Mouse (Mus musculus) heart, embryonic 10.5 days (tissue): ENCODE results near the gene Vdac1. TPM values are rescaled to one million over a fixed set of nuclear protein-coding genes. Genes with fewer than 3 reads are reported as not detected.

Experiments
- DNase-seq: peaks from one replicate; pipeline ENCODE4 v3.0.0-alpha.2; 2017; ENCODE audit warnings: low spot score
- H3K27ac ChIP-seq: fragments of 300-500 bp; sonication (generic); 2 replicates; pipeline ENCODE4 v1.5.1; 2016; ENCODE audit warnings: mild to moderate bottlenecking
- H3K27me3 ChIP-seq: fragments of 300-500 bp; sonication (generic); 2 replicates; pipeline ENCODE4 v1.6.1; 2016; ENCODE audit warnings: mild to moderate bottlenecking; ENCODE audit not compliant: poor library complexity, insufficient read depth, severe bottlenecking
- H3K36me3 ChIP-seq: fragments of 300-500 bp; sonication (generic); 2 replicates; pipeline ENCODE4 v1.6.1; 2016; ENCODE audit warnings: mild to moderate bottlenecking, moderate library complexity
- H3K4me1 ChIP-seq: fragments of 300-500 bp; sonication (generic); 2 replicates; pipeline ENCODE4 v1.6.1; 2016; ENCODE audit warnings: mild to moderate bottlenecking
- H3K4me3 ChIP-seq: fragments of 300-500 bp; sonication (generic); 2 replicates; pipeline ENCODE4 v1.5.1; 2016; ENCODE audit warnings: mild to moderate bottlenecking, moderate library complexity
- H3K9me3 ChIP-seq: fragments of 300-500 bp; sonication (generic); 2 replicates; pipeline ENCODE4 v1.6.1; 2016; ENCODE audit warnings: mild to moderate bottlenecking, moderate library complexity
- WGBS: fragments of 180-500 bp; shearing (Covaris S2); methylation state at CpG from one replicate; pipeline ENCODE4 v1.1.7; 2016; 5-methylcytosine and 5-hydroxymethylcytosine counted together
- polyA plus RNA-seq: library from polyadenylated mRNA; unstranded; fragments of >200 nt; fragmentation: Nextera tagmentation; extraction: Ambion mirVana; gene quantifications from 2 replicates; pipeline ENCODE4 v1.2.1, GENCODE M21; 2016

Vdac1 gene
- polyA plus RNA-seq, 1 experiment from 2014 or later, result 304 TPM

- Histone ChIP-seq H3K4me1 (no peaks in the 10 kb centered on the region), H3K27me3 (no peaks in the 10 kb centered on the region), H3K27ac (no peak overlapping the region), H3K4me3 (no peak overlapping the region), H3K9me3 (no peaks in the 10 kb centered on the region), H3K36me3 (no peaks in the 10 kb centered on the region)
- 83% methylated on average over 7 of the region's 7 CpGs for WGBS
- no peak for DNase-seq
These were observed 59.2 kb downstream of the Vdac1 start for GRCm38 (mm10) chr11:52419861-52420260.

GRCm38 (mm10) chr11:52420296-52421052 lies 59.8 kb downstream of the Vdac1 start:
- no peak for DNase-seq
- Histone ChIP-seq H3K27ac (no peak overlapping the region), H3K4me3 (no peak overlapping the region), H3K36me3 (no peaks in the 10 kb centered on the region), H3K9me3 (no peaks in the 10 kb centered on the region), H3K4me1 (no peaks in the 10 kb centered on the region), H3K27me3 (no peaks in the 10 kb centered on the region)
- 75% methylated on average over 12 of the region's 12 CpGs for WGBS

- no peaks in the 10 kb centered on the region for H3K36me3 ChIP-seq
- H3K9me3 ChIP-seq, result no peaks in the 10 kb centered on the region
- DNase-seq, result no peak
- H3K27ac ChIP-seq, result no peak overlapping the region
- no peak overlapping the region for H3K4me3 ChIP-seq
- WGBS, result 39% methylated on average over 12 of the region's 12 CpGs
- H3K4me1 ChIP-seq, result peaks cover 2% of the 10 kb centered on the region; the same call in 1 of the 2 replicates
- H3K27me3 ChIP-seq, result no peaks in the 10 kb centered on the region
These were observed 60.6 kb downstream of the Vdac1 start for GRCm38 (mm10) chr11:52421053-52421778.

- 64% methylated on average over 6 of the region's 6 CpGs for WGBS
- no peak for DNase-seq
- H3K27ac ChIP-seq, result no peak overlapping the region
- no peak overlapping the region for H3K4me3 ChIP-seq
- no peaks in the 10 kb centered on the region for H3K9me3 ChIP-seq
- H3K4me1 ChIP-seq, result peaks cover 15% of the 10 kb centered on the region; the same call in 1 of the 2 replicates
- H3K27me3 ChIP-seq, result no peaks in the 10 kb centered on the region
- no peaks in the 10 kb centered on the region for H3K36me3 ChIP-seq
These were observed 68.8 kb downstream of the Vdac1 start for GRCm38 (mm10) chr11:52429440-52429839.

- Histone ChIP-seq H3K4me1 (peaks cover 8% of the 10 kb centered on the region; the same call in 1 of the 2 replicates), H3K27me3 (no peaks in the 10 kb centered on the region), H3K4me3 (no peak overlapping the region), H3K27ac (no peak overlapping the region), H3K36me3 (no peaks in the 10 kb centered on the region), H3K9me3 (no peaks in the 10 kb centered on the region)
- WGBS, result 74% methylated on average over 5 of the region's 5 CpGs
- no peak for DNase-seq
These were observed 70.9 kb downstream of the Vdac1 start for GRCm38 (mm10) chr11:52431594-52431993.

- peaks cover 9% of the 10 kb centered on the region for H3K4me1 ChIP-seq
- no peaks in the 10 kb centered on the region for H3K36me3 ChIP-seq
- H3K9me3 ChIP-seq, result no peaks in the 10 kb centered on the region
- peaks cover 2% of the 10 kb centered on the region; the same call in 1 of the 2 replicates for H3K27me3 ChIP-seq
- 85% methylated on average over 5 of the region's 5 CpGs for WGBS
- DNase-seq, result no peak
- no peak overlapping the region for H3K4me3 ChIP-seq
- no peak overlapping the region for H3K27ac ChIP-seq
These were observed 71.5 kb downstream of the Vdac1 start for GRCm38 (mm10) chr11:52432148-52432547.

- Histone ChIP-seq H3K4me1 (peaks cover 19% of the 10 kb centered on the region), H3K36me3 (no peaks in the 10 kb centered on the region), H3K4me3 (no peak overlapping the region), H3K27me3 (peaks cover 9% of the 10 kb centered on the region; the same call in 1 of the 2 replicates), H3K9me3 (no peaks in the 10 kb centered on the region), H3K27ac (no peak overlapping the region)
- no peak for DNase-seq
- whole genome bisulfite sequencing, result 71% methylated on average over 8 of the region's 8 CpGs
These were observed 72.6 kb downstream of the Vdac1 start for GRCm38 (mm10) chr11:52433076-52433796.

- H3K4me1 ChIP-seq, result peaks cover 19% of the 10 kb centered on the region
- H3K36me3 ChIP-seq, result no peaks in the 10 kb centered on the region
- H3K27me3 ChIP-seq, result peaks cover 9% of the 10 kb centered on the region; the same call in 1 of the 2 replicates
- 71% methylated on average over 2 of the region's 2 CpGs for WGBS
- no peaks in the 10 kb centered on the region for H3K9me3 ChIP-seq
- no peak overlapping the region for H3K27ac ChIP-seq
- DNase-seq, result no peak
- no peak overlapping the region for H3K4me3 ChIP-seq
These were observed 73.1 kb downstream of the Vdac1 start for GRCm38 (mm10) chr11:52433797-52434195.

- Histone ChIP-seq H3K9me3 (no peaks in the 10 kb centered on the region), H3K4me3 (no peak overlapping the region), H3K4me1 (peaks cover 12% of the 10 kb centered on the region), H3K27me3 (peaks cover 9% of the 10 kb centered on the region; the same call in 1 of the 2 replicates), H3K36me3 (no peaks in the 10 kb centered on the region), H3K27ac (no peak overlapping the region)
- DNase-seq, result no peak
- 81% methylated on average over 5 of the region's 5 CpGs for WGBS
These were observed 74.8 kb downstream of the Vdac1 start for GRCm38 (mm10) chr11:52435466-52435865.

- Histone ChIP-seq H3K27me3 (peaks cover 14% of the 10 kb centered on the region; the same call in 1 of the 2 replicates), H3K27ac (no peak overlapping the region), H3K36me3 (no peaks in the 10 kb centered on the region), H3K4me3 (no peak overlapping the region), H3K9me3 (no peaks in the 10 kb centered on the region), H3K4me1 (peaks cover 12% of the 10 kb centered on the region)
- no peak for DNase-seq
- 21% methylated on average over 10 of the region's 10 CpGs for WGBS
These were observed 76.5 kb downstream of the Vdac1 start for GRCm38 (mm10) chr11:52437123-52437522.
